Mouse (Mus musculus) liver, embryonic 14.5 days (tissue): Measurements from ENCODE around the gene Cited4.

Experiments
- CTCF ChIP-seq: IDR thresholded peaks from 2 replicates; pipeline ENCODE4 v1.5.1; 2016; ENCODE audit warnings: antibody characterized with exemption, low read depth, control low read depth
- EP300 ChIP-seq: IDR thresholded peaks from 2 replicates; pipeline ENCODE4 v1.6.1; 2016; ENCODE audit warnings: antibody characterized with exemption, low read depth

DNA sequence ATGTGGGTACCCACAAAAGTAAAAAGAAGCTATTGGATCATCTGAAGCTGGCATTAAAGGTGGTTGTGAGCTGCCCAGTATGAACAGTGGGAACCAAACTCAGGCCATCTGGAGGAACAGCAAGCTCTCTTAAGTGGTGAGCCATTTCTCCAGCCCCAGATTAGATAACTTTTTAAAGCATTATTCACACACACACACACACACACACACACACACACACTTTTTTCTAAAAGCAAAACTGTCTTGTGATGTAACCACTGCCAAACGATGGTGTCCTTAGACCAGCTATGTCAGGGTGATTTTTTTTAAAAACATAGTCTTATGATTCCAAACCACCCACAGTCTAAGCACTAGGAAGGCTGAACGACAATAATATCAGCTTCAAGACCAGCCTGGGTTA, 1.8 kb upstream of the Cited4 start:
- TF ChIP-seq CTCF (no peak), EP300 (no peak)
